Mouse (Mus musculus): ENCODE results near the gene Asb15. TPM values are rescaled to one million over a fixed set of nuclear protein-coding genes. Genes with fewer than 3 reads are reported as not detected.

The Asb15 gene
- total RNA-seq, 2 experiments from 2014 or later: 48.5 to 62.0 TPM

GRCm38 (mm10) chr6:24602351-24602750 is 74.4 kb downstream of the Asb15 start:
- intact Hi-C loops (cut with DNase I): no loop called here
- DNase-seq (ENCODE audit: low spot score): no peak

GRCm38 (mm10) chr6:24602993-24603392 is 75.0 kb downstream of the Asb15 start:
- no peak for DNase-seq (ENCODE audit: low spot score)
- intact Hi-C loops (cut with DNase I): no loop called here

GRCm38 (mm10) chr6:24604289-24604688 is 76.3 kb downstream of the Asb15 start:
- no peak for DNase-seq (ENCODE audit: low spot score)
- intact Hi-C loops (cut with DNase I): no loop called here

GRCm38 (mm10) chr6:24605631-24606030 is 77.7 kb downstream of the Asb15 start:
- intact Hi-C loops (cut with DNase I): no loop called here
- no peak for DNase-seq (ENCODE audit: low spot score)

- DNase-seq (ENCODE audit: low spot score): no peak
- intact Hi-C loops (cut with DNase I): no loop called here
Measured at GRCm38 (mm10) chr6:24606512-24606911, 78.6 kb downstream of the Asb15 start.

- intact Hi-C loops (cut with DNase I): no loop called here
- DNase-seq (ENCODE audit: low spot score): no peak
Measured at GRCm38 (mm10) chr6:24607531-24607930, 79.6 kb downstream of the Asb15 start.

- intact Hi-C loops (cut with DNase I): no loop called here
- no peak for DNase-seq (ENCODE audit: low spot score)
Measured at GRCm38 (mm10) chr6:24608129-24608528, 80.2 kb downstream of the Asb15 start.

- DNase-seq (ENCODE audit: low spot score): no peak
- intact Hi-C loops (cut with DNase I): no loop called here
Measured at GRCm38 (mm10) chr6:24608682-24609081, 80.7 kb downstream of the Asb15 start.

GRCm38 (mm10) chr6:24609531-24609930 is 81.6 kb downstream of the Asb15 start:
- DNase-seq (ENCODE audit: low spot score): no peak
- intact Hi-C loops (cut with DNase I): no loop called here

GRCm38 (mm10) chr6:24610358-24610757 is 82.4 kb downstream of the Asb15 start:
- no peak for DNase-seq (ENCODE audit: low spot score)
- intact Hi-C loops (cut with DNase I): no loop called here

GRCm38 (mm10) chr6:24612074-24612755 is 84.3 kb downstream of the Asb15 start:
- intact Hi-C loops (cut with DNase I): no loop called here
- no peak for DNase-seq (ENCODE audit: low spot score)

- intact Hi-C loops (cut with DNase I): no loop called here
- DNase-seq (ENCODE audit: low spot score): no peak
Measured at GRCm38 (mm10) chr6:24613346-24613745, 85.4 kb downstream of the Asb15 start.

- intact Hi-C loops (cut with DNase I): no loop called here
- DNase-seq (ENCODE audit: low spot score): no peak
Measured at GRCm38 (mm10) chr6:24613918-24614317, 86.0 kb downstream of the Asb15 start.

- no peak for DNase-seq (ENCODE audit: low spot score)
- intact Hi-C loops (cut with DNase I): no loop called here
Measured at GRCm38 (mm10) chr6:24616746-24617145, 88.8 kb downstream of the Asb15 start.

- intact Hi-C loops (cut with DNase I): no loop called here
- no peak for DNase-seq (ENCODE audit: low spot score)
Measured at GRCm38 (mm10) chr6:24619285-24620045, 91.5 kb downstream of the Asb15 start.

GRCm38 (mm10) chr6:24620936-24621335 is 93.0 kb downstream of the Asb15 start:
- intact Hi-C loops (cut with DNase I): no loop called here
- DNase-seq (ENCODE audit: low spot score): no peak

- no peak for DNase-seq (ENCODE audit: low spot score)
- intact Hi-C loops (cut with DNase I): no loop called here
Measured at GRCm38 (mm10) chr6:24622098-24622497, 94.2 kb downstream of the Asb15 start.

Other genes starting within 250 kb of the Asb15 start
- gene Iqub, start 13.1 kb upstream of the Asb15 start, total RNA-seq (2021): under 1 TPM; 0.28 to 0.29 TPM
- 1,000 to 10,000 TPM; 1,436 to 1,506 TPM for gene Ndufa5, start 131 bp upstream of the Asb15 start, total RNA-seq (2021)
- gene Lmod2, start 69.6 kb downstream of the Asb15 start, total RNA-seq (2021): 100 to 1,000 TPM; 681 to 701 TPM
- 10 to 100 TPM; 25.5 to 35.8 TPM for gene Wasl, start 136.9 kb downstream of the Asb15 start, total RNA-seq (2021)
- not detected for gene Hyal6, start 205.1 kb downstream of the Asb15 start, total RNA-seq (2021)
- not detected for gene Hyal4, start 220.2 kb downstream of the Asb15 start, total RNA-seq (2021)